Mouse (Mus musculus) bone marrow, adult 2 months (tissue): Measurements from ENCODE around the gene Prr7.

ENCODE experiments used
- CTCF ChIP-seq: fragments of 200-500 bp; IDR thresholded peaks from 2 replicates; pipeline ENCODE4 v1.5.1; 2011; ENCODE audit warnings: low read length, control low read depth; ENCODE audit not compliant: control insufficient read depth, insufficient read depth
- POLR2A ChIP-seq: fragments of 200-500 bp; IDR thresholded peaks from 2 replicates; pipeline ENCODE4 v1.6.1; 2011; ENCODE audit warnings: low read depth, mild to moderate bottlenecking, control low read depth, low read length, borderline replicate concordance; ENCODE audit not compliant: control insufficient read depth

DNA sequence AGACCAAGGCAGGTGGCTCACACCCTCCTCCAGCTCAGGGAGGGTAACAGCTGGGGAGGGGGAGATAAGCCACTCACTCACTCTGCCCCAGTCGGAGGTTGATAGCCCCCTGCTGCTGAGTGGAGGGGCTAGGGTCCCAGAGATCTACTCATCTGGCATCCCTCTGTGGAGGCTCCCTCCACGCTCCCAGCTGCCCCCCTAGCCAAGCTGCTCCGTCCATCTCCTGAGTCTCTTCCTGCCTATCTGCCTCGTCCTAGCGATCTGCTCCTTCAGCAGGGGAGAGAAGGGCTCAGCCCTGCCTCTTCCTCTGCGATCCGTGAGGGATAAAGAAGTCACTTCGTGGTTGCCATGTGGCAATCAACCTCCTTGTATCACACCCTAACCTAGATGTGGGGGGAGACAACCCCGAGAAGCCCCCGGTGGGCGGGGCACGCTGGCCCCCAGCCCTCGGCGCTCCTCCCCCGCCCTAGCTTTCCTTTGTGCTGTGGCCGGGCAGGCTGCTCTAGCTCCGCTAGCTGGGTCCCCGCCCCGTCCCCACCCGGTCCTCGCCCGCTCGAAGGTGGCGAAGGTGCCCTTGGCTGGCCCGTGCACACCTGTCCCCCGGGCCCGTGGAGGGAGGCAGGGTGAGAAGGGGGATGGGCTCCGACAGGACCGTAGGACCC lies 23.0 kb downstream of the Prr7 start:
- no peak for TF ChIP-seq CTCF
- TF ChIP-seq POLR2A, result no peak
